Mouse (Mus musculus) embryonic facial prominence, embryonic 11.5 days (tissue): ENCODE results near the gene Prdx6b. TPM values are rescaled to one million over a fixed set of nuclear protein-coding genes. Genes with fewer than 3 reads are reported as not detected.

Experiments used
- ATAC-seq: fragments of 200-750 bp; cut with Nextera tagmentation; replicated peaks from 2 replicates; pipeline ENCODE4 v1.8.0; 2017; ENCODE audit warnings: low read depth; ENCODE audit not compliant: insufficient number of reproducible peaks, low FRiP score, low TSS enrichment
- DNase-seq: peaks from one replicate; pipeline ENCODE4 v3.0.0-alpha.2; 2015; ENCODE audit warnings: low spot score
- H3K27ac ChIP-seq: fragments of 300-500 bp; sonication (generic); replicated peaks from 2 replicates; pipeline ENCODE4 v1.5.1; 2014; ENCODE audit warnings: mild to moderate bottlenecking, low read depth, low read length, control low read depth
- H3K27me3 ChIP-seq: fragments of 300-500 bp; sonication (generic); 2 replicates; pipeline ENCODE4 v1.6.1; 2014; ENCODE audit warnings: mild to moderate bottlenecking, low read length, moderate library complexity, mixed read lengths; ENCODE audit not compliant: control insufficient read depth, insufficient read depth
- H3K36me3 ChIP-seq: fragments of 300-500 bp; sonication (generic); replicated peaks from 2 replicates; pipeline ENCODE4 v1.6.1; 2014; ENCODE audit warnings: low read depth, mild to moderate bottlenecking, low read length, moderate library complexity, mixed read lengths; ENCODE audit not compliant: control insufficient read depth, insufficient read depth
- H3K4me1 ChIP-seq: fragments of 300-500 bp; sonication (generic); 2 replicates; pipeline ENCODE4 v1.6.1; 2014; ENCODE audit warnings: low read length, mixed read lengths; ENCODE audit not compliant: control insufficient read depth, insufficient read depth
- H3K4me2 ChIP-seq: fragments of 300-500 bp; sonication (generic); 2 replicates; pipeline ENCODE4 v1.6.1; 2014; ENCODE audit warnings: low read depth, mild to moderate bottlenecking, control low read depth, low read length, moderate library complexity
- H3K4me3 ChIP-seq: fragments of 300-500 bp; sonication (generic); 2 replicates; pipeline ENCODE4 v1.5.1; 2014; ENCODE audit warnings: low read depth, low read length, control low read depth
- H3K9ac ChIP-seq: fragments of 300-500 bp; sonication (generic); replicated peaks from 2 replicates; pipeline ENCODE4 v1.6.1; 2014; ENCODE audit warnings: mild to moderate bottlenecking, control low read depth, low read length
- H3K9me3 ChIP-seq: fragments of 300-500 bp; sonication (generic); replicated peaks from 2 replicates; pipeline ENCODE4 v1.6.1; 2016; ENCODE audit warnings: mild to moderate bottlenecking, low read length, inconsistent platforms, mixed read lengths; ENCODE audit not compliant: control insufficient read depth
- WGBS: fragments of 180-500 bp; shearing (Covaris S2); extraction: QIAGEN DNeasy Blood & Tissue Kit; methylation state at CpG from one replicate; pipeline ENCODE4 v1.1.7; 2014; 5-methylcytosine and 5-hydroxymethylcytosine counted together
- polyA plus RNA-seq: library from polyadenylated mRNA; unstranded; fragments of >200 nt; fragmentation: Nextera tagmentation; extraction: Ambion mirVana; gene quantifications from 2 replicates; pipeline ENCODE4 v1.2.1, GENCODE M21; 2014

Gene Prdx6b
- polyA plus RNA-seq, 1 experiment from 2014 or later = not detected

DNA sequence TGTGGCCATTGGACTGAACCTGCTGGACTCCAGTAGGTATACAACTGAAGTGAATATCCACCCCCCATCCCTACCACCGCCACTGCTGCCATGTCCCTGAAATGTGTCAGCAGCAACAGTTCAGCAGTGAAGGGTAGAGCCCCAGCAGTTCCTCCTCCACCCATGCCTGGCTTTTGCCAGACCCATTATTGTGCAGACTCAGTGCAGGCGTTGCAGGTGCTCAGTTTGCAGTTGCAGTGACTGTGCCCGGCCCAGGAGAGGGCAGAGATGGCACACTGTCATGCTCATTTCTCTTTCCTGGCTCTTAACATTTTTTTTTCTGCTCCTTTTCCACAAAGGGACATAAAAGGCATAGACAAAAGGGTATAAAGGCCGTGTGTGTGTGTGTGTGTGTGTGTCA lies 18.5 kb upstream of the Prdx6b start:
- DNase-seq (no peak), ATAC-seq (no peak)
- Histone ChIP-seq H3K27ac (no peak overlapping the region), H3K9ac (no peak overlapping the region), H3K36me3 (no peaks in the 10 kb centered on the region), H3K4me3 (no peak overlapping the region), H3K4me1 (no peaks in the 10 kb centered on the region), H3K9me3 (no peaks in the 10 kb centered on the region), H3K4me2 (no peak overlapping the region), H3K27me3 (no peaks in the 10 kb centered on the region)
- WGBS = 81% methylated on average over 4 of the region's 4 CpGs

DNA sequence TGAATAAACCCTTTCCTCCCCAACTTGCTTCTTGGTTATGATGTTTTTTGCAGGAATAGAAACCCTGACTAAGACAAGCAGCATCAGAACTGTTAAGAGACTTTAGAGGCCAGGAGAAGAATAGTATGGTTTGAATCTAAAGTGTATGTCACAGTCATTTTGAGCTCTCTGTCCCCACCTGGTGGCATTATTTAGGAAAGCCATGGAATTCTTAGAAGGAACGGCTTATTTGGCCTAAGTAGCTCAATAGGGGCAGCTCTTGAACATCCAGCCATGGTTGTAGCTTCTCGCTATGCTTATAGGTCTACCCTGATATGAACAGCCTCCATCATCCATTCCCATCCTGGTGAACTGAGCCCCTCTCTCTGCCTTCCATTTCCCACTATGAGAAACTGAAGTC lies 17.1 kb upstream of the Prdx6b start:
- no peaks in the 10 kb centered on the region for H3K36me3 ChIP-seq
- 51% methylated on average over 2 of the region's 2 CpGs for WGBS
- H3K27me3 ChIP-seq = no peaks in the 10 kb centered on the region
- H3K27ac ChIP-seq = no peak overlapping the region
- no peak overlapping the region for H3K4me2 ChIP-seq
- no peak overlapping the region for H3K4me3 ChIP-seq
- H3K9me3 ChIP-seq = no peaks in the 10 kb centered on the region
- H3K4me1 ChIP-seq = no peaks in the 10 kb centered on the region
- no peak overlapping the region for H3K9ac ChIP-seq
- DNase-seq (peak; percentile 79), ATAC-seq (no peak)

DNA sequence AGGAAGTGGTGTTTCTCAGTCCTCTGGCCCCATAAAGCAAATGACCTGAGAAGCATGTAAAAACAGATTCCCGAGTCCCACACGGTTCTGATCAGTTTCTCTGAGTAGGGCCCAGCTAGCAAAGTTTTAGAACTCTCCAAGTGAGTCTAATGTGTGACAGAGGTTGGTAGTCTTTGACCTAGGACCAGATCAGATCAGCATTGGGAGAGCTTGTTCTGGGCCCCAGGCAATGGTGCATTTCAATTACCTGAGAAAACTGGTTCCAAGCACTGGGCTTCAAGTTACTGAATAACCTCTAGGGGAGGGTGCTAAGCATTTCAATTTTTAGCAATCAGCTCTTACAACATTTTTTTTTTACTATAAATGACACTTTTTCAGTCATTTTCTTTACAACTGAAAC lies 10.1 kb upstream of the Prdx6b start:
- no peak for DNase-seq
- H3K4me2 ChIP-seq = no peak overlapping the region
- H3K9ac ChIP-seq = no peak overlapping the region
- H3K27ac ChIP-seq = no peak overlapping the region
- no peaks in the 10 kb centered on the region for H3K9me3 ChIP-seq
- ATAC-seq = no peak
- no peaks in the 10 kb centered on the region for H3K27me3 ChIP-seq
- no peak overlapping the region for H3K4me3 ChIP-seq
- no peaks in the 10 kb centered on the region for H3K36me3 ChIP-seq
- WGBS = 72% methylated on average over 2 of the region's 2 CpGs
- H3K4me1 ChIP-seq = no peaks in the 10 kb centered on the region

DNA sequence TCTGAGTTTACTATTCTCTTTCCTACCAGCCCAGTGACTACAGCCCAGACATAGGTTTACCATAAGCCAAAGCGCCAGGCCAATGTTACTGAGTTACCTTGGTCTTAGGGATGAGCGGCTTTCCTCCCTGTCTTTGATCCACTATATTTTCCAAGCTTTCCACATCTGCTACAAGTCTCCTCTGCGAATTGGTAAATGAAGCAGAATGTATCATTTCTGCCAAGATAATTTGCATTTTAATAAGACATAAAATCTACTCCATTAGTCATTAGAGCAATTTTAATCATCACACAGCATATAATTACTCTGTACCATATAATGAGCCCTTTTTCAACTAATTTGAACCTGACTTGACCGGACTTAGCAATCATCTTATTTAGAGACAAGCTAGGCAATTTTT lies 5.9 kb upstream of the Prdx6b start:
- H3K4me2 ChIP-seq = no peak overlapping the region
- H3K9ac ChIP-seq = no peak overlapping the region
- no peaks in the 10 kb centered on the region for H3K9me3 ChIP-seq
- H3K4me3 ChIP-seq = no peak overlapping the region
- no peak overlapping the region for H3K27ac ChIP-seq
- no peak; the same call in 1 of the 2 replicates for ATAC-seq
- 86% methylated on average over 4 of the region's 4 CpGs for WGBS
- no peak for DNase-seq
- no peaks in the 10 kb centered on the region for H3K36me3 ChIP-seq
- no peaks in the 10 kb centered on the region for H3K27me3 ChIP-seq
- no peaks in the 10 kb centered on the region for H3K4me1 ChIP-seq

DNA sequence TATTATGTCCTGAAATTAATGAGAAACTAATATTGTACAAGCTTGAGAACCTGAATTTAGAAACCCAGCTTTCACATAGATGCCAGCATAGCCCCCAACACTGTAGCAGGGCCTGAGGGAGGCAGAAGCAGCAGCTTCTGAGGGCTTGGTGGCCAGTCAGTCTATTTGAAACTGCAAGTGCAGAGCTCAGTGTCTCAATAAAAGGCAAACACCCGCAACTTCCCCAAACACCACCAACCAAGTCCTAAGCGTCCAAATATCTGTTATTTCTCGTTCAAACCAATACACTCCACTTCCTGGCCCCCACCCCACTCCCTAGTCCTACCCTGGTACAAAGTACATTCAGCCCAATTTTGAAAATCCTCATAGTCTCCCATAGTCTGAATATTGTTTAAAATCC lies 6.1 kb downstream of the Prdx6b start:
- Histone ChIP-seq H3K4me1 (no peaks in the 10 kb centered on the region), H3K4me3 (no peak overlapping the region), H3K36me3 (no peaks in the 10 kb centered on the region), H3K27me3 (no peaks in the 10 kb centered on the region), H3K9me3 (no peaks in the 10 kb centered on the region), H3K27ac (no peak overlapping the region), H3K4me2 (no peak overlapping the region), H3K9ac (no peak overlapping the region)
- ATAC-seq (no peak), DNase-seq (no peak)
- 75% methylated on average over 3 of the region's 3 CpGs for whole genome bisulfite sequencing

DNA sequence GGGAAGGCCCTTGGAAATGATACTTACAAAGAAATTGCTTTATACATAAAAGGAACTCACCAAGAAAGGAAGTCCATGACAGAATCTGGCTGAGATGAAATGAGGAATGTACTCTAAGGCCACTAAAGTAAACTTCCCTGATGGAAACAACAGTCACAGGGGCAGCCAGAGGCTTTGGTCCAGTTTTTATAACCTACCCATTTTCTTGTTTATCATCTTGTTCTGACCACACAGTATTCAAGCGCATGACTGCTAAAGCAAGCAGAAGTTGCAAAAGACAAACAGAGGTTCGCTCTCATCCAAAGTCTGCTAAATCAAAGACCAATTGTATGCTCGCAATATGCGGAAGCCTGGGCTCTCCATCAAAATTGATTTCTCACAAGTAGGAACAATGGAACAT lies 8.5 kb downstream of the Prdx6b start:
- H3K36me3 ChIP-seq = no peaks in the 10 kb centered on the region
- H3K4me3 ChIP-seq = no peak overlapping the region
- H3K4me2 ChIP-seq = no peak overlapping the region
- H3K9ac ChIP-seq = no peak overlapping the region
- no peak overlapping the region for H3K27ac ChIP-seq
- 85% methylated on average over 4 of the region's 4 CpGs for WGBS
- H3K27me3 ChIP-seq = no peaks in the 10 kb centered on the region
- no peak for ATAC-seq
- no peaks in the 10 kb centered on the region for H3K9me3 ChIP-seq
- no peaks in the 10 kb centered on the region for H3K4me1 ChIP-seq
- DNase-seq = no peak

DNA sequence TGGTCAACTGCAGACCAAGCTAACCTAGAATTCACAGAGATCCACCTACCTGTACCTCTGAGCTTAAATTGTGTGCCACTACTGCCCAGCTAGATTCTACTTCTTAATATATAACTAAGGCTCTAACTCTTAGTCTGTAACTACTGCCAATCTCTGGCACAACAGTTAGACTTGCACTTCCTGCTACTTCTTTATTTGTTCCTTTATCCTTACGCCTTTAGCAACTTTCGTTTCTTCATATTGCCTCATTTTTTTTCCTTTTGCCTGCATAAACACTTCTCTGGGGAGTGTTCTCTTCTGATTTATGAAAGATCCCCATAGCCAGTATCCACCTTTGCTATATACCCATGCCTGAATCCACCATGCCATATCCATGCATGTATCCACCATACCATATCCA lies 11.7 kb downstream of the Prdx6b start:
- Histone ChIP-seq H3K27ac (no peak overlapping the region), H3K9ac (no peak overlapping the region), H3K4me3 (no peak overlapping the region), H3K9me3 (no peaks in the 10 kb centered on the region), H3K36me3 (no peaks in the 10 kb centered on the region), H3K4me1 (no peaks in the 10 kb centered on the region), H3K4me2 (no peak overlapping the region), H3K27me3 (no peaks in the 10 kb centered on the region)
- WGBS = 100% methylated on average over 2 of the region's 2 CpGs
- ATAC-seq = no peak
- DNase-seq = no peak

DNA sequence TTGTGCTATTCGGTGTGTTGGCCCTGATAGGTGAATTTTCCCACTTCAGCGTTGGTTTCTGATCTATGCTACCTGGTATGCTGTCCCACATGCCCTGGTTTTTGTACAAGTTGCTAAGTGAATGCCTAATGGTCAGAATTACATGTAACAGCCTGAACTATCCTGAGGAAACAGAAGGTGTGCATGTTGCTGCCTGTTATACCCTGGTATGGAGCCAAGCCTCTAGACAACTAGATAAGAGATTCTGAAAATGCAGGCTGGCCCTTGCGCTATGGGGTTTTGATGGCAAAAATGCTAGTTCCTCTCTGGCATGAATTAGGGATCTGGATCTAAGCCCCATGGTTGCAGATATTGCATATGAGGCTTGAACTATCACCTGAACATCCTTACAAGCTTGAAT lies 15.4 kb downstream of the Prdx6b start:
- Histone ChIP-seq H3K36me3 (no peaks in the 10 kb centered on the region), H3K4me3 (no peak overlapping the region), H3K27ac (no peak overlapping the region), H3K4me2 (no peak overlapping the region), H3K9ac (no peak overlapping the region), H3K4me1 (no peaks in the 10 kb centered on the region), H3K9me3 (no peaks in the 10 kb centered on the region), H3K27me3 (no peaks in the 10 kb centered on the region)
- ATAC-seq = no peak
- no peak for DNase-seq
- WGBS = 90% methylated on average over 3 of the region's 3 CpGs

DNA sequence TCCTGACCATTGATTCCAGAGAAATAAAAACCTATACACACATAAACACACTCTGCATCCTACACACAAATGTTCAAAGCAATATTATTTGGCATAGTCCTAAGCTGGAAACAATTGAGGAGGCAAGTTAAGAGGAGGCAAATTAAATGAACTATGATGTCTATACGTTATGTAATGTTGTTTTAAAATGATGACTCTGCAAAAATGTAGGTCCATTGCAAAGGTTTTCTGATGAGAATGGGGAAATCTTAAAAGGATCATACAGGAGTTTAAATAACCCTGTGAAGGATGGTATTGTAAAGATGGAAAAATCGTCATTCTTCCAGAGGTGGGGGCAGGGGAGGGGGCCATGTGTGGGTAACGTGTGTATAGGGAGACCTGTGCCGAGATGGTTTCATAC lies 17.5 kb downstream of the Prdx6b start:
- H3K9me3 ChIP-seq = no peaks in the 10 kb centered on the region
- no peak for ATAC-seq
- H3K4me3 ChIP-seq = no peak overlapping the region
- no peak overlapping the region for H3K4me2 ChIP-seq
- H3K9ac ChIP-seq = no peak overlapping the region
- DNase-seq = no peak
- no peaks in the 10 kb centered on the region for H3K4me1 ChIP-seq
- WGBS = 78% methylated on average over 4 of the region's 4 CpGs
- no peaks in the 10 kb centered on the region for H3K36me3 ChIP-seq
- H3K27ac ChIP-seq = no peak overlapping the region
- no peaks in the 10 kb centered on the region for H3K27me3 ChIP-seq
